Mouse (Mus musculus) liver, embryonic 13.5 days (tissue): ENCODE measurements at regions not wholly inside any gene's neighbourhood (a gene's known extent, or its start where the extent isn't known, plus 50 kb on each side); places are given as distances from the start of the nearest gene placed in this dataset.
"Not testable (repeated sequence)": the region's sequence is repeated elsewhere in the genome, so short reads cannot be mapped to it uniquely, and the experiment has no call there.

Experiments
- ATAC-seq: fragments of 200-750 bp; cut with Nextera tagmentation; 2 replicates; pipeline ENCODE4 v1.8.0; 2017; ENCODE audit warnings: low read depth, mild to moderate bottlenecking, moderate number of reproducible peaks, moderate library complexity
- DNase-seq: peaks from one replicate; pipeline ENCODE4 v3.0.0; 2022
- H3K27ac ChIP-seq: fragments of 300-500 bp; sonication (generic); 2 replicates; pipeline ENCODE4 v1.5.1; 2015; ENCODE audit warnings: moderate library complexity, mild to moderate bottlenecking, inconsistent platforms
- H3K27me3 ChIP-seq: fragments of 300-500 bp; sonication (generic); 2 replicates; pipeline ENCODE4 v1.6.1; 2015; ENCODE audit warnings: mild to moderate bottlenecking, inconsistent platforms
- H3K36me3 ChIP-seq: fragments of 300-500 bp; sonication (generic); 2 replicates; pipeline ENCODE4 v1.6.1; 2015; ENCODE audit warnings: mild to moderate bottlenecking, inconsistent platforms
- H3K4me1 ChIP-seq: fragments of 300-500 bp; sonication (generic); replicated peaks from 2 replicates; pipeline ENCODE4 v1.6.1; 2015; ENCODE audit warnings: inconsistent platforms
- H3K4me2 ChIP-seq: fragments of 300-500 bp; sonication (generic); 2 replicates; pipeline ENCODE4 v1.6.1; 2015; ENCODE audit warnings: inconsistent platforms, mild to moderate bottlenecking, moderate library complexity
- H3K4me3 ChIP-seq: fragments of 300-500 bp; sonication (generic); replicated peaks from 2 replicates; pipeline ENCODE4 v1.5.1; 2015; ENCODE audit warnings: mild to moderate bottlenecking, inconsistent platforms
- H3K9ac ChIP-seq: fragments of 300-500 bp; sonication (generic); 2 replicates; pipeline ENCODE4 v1.6.1; 2015; ENCODE audit warnings: mild to moderate bottlenecking, inconsistent platforms
- H3K9me3 ChIP-seq: fragments of 300-500 bp; sonication (generic); replicated peaks from 2 replicates; pipeline ENCODE4 v1.6.1; 2016; ENCODE audit warnings: inconsistent platforms
- WGBS: fragments of 180-500 bp; shearing (Covaris S2); methylation state at CpG from one replicate; pipeline ENCODE4 v1.1.7; 2015; ENCODE audit not compliant: insufficient replicate concordance; 5-methylcytosine and 5-hydroxymethylcytosine counted together

- H3K36me3 ChIP-seq, H3K9me3 ChIP-seq, H3K4me3 ChIP-seq, DNase-seq, H3K4me1 ChIP-seq, ATAC-seq, H3K27me3 ChIP-seq, H3K9ac ChIP-seq, H3K27ac ChIP-seq, H3K4me2 ChIP-seq: not testable (repeated sequence)
- WGBS: 20% methylated on average over 7 of the region's 7 CpGs
These were observed 65.3 kb downstream of the Gm15023 start for GRCm38 (mm10) chrX:135112109-135112508.

GRCm38 (mm10) chrX:135110866-135111265 is 66.6 kb downstream of the Gm15023 start:
- ATAC-seq, H3K36me3 ChIP-seq, H3K9ac ChIP-seq, H3K27me3 ChIP-seq, DNase-seq, H3K27ac ChIP-seq, H3K9me3 ChIP-seq, H3K4me3 ChIP-seq, H3K4me1 ChIP-seq, H3K4me2 ChIP-seq: not testable (repeated sequence)
- WGBS: 21% methylated on average over 4 of the region's 4 CpGs

- no peak for ATAC-seq
- no peak overlapping the region for H3K4me3 ChIP-seq
- no peak overlapping the region for H3K27ac ChIP-seq
- H3K4me1 ChIP-seq: no peaks in the 10 kb centered on the region
- WGBS: 56% methylated on average over 3 of the region's 3 CpGs
- no peaks in the 10 kb centered on the region for H3K9me3 ChIP-seq
- no peaks in the 10 kb centered on the region for H3K36me3 ChIP-seq
- no peak overlapping the region for H3K9ac ChIP-seq
- no peak overlapping the region for H3K4me2 ChIP-seq
- H3K27me3 ChIP-seq: no peaks in the 10 kb centered on the region
- DNase-seq: no peak
These were observed 75.8 kb downstream of the Gm15023 start for GRCm38 (mm10) chrX:135101594-135101993.

- Histone ChIP-seq H3K4me1 (no peaks in the 10 kb centered on the region), H3K9ac (no peak overlapping the region), H3K27ac (no peak overlapping the region), H3K36me3 (no peaks in the 10 kb centered on the region), H3K27me3 (no peaks in the 10 kb centered on the region), H3K4me3 (no peak overlapping the region), H3K9me3 (no peaks in the 10 kb centered on the region), H3K4me2 (no peak overlapping the region)
- DNase-seq (no peak), ATAC-seq (no peak)
These were observed 79.3 kb downstream of the Gm15023 start for GRCm38 (mm10) chrX:135098101-135098500.

GRCm38 (mm10) chrX:135096206-135096605 is 81.2 kb downstream of the Gm15023 start:
- H3K4me2 ChIP-seq: no peak overlapping the region
- ATAC-seq: no peak
- no peaks in the 10 kb centered on the region for H3K4me1 ChIP-seq
- H3K9me3 ChIP-seq: no peaks in the 10 kb centered on the region
- no peak overlapping the region for H3K4me3 ChIP-seq
- H3K9ac ChIP-seq: no peak overlapping the region
- DNase-seq: no peak
- no peaks in the 10 kb centered on the region for H3K36me3 ChIP-seq
- no peak overlapping the region for H3K27ac ChIP-seq
- no peaks in the 10 kb centered on the region for H3K27me3 ChIP-seq
- WGBS: 43% methylated on average over 3 of the region's 3 CpGs

- not testable (repeated sequence) for H3K27ac ChIP-seq, H3K9ac ChIP-seq, H3K36me3 ChIP-seq, H3K4me1 ChIP-seq, H3K4me2 ChIP-seq, H3K9me3 ChIP-seq, H3K4me3 ChIP-seq, H3K27me3 ChIP-seq
- DNase-seq (peak; percentile 16), ATAC-seq (0 out of 2 replicates have a peak, but pooled peaks have one; percentile 51)
- 0% methylated on average over 1 of the region's 3 CpGs for WGBS
These were observed 82.1 kb upstream of the Zmat1 start for GRCm38 (mm10) chrX:135091074-135091473.

GRCm38 (mm10) chrX:135087068-135087579 is 78.1 kb upstream of the Zmat1 start:
- H3K4me1 ChIP-seq, H3K4me2 ChIP-seq, ATAC-seq, H3K4me3 ChIP-seq, H3K9ac ChIP-seq, H3K27me3 ChIP-seq, H3K27ac ChIP-seq, H3K36me3 ChIP-seq, H3K9me3 ChIP-seq: not testable (repeated sequence)
- DNase-seq: peak; percentile 24
- WGBS: 18% methylated on average over 7 of the region's 7 CpGs

- not testable (repeated sequence) for H3K27ac ChIP-seq, H3K9me3 ChIP-seq, H3K36me3 ChIP-seq, H3K27me3 ChIP-seq, H3K9ac ChIP-seq, ATAC-seq, H3K4me3 ChIP-seq, H3K4me2 ChIP-seq, H3K4me1 ChIP-seq
- 31% methylated on average over 7 of the region's 9 CpGs for WGBS
- DNase-seq: peak; percentile 27
These were observed 77.6 kb upstream of the Zmat1 start for GRCm38 (mm10) chrX:135086564-135086963.

- not testable (repeated sequence) for H3K36me3 ChIP-seq, H3K9ac ChIP-seq, H3K27me3 ChIP-seq, DNase-seq, H3K9me3 ChIP-seq, H3K4me1 ChIP-seq, H3K27ac ChIP-seq, H3K4me2 ChIP-seq, H3K4me3 ChIP-seq
- 0 out of 2 replicates have a peak, but pooled peaks have one; percentile 31 for ATAC-seq
- 53% methylated on average over 14 of the region's 14 CpGs for WGBS
These were observed 77.0 kb upstream of the Zmat1 start for GRCm38 (mm10) chrX:135085770-135086553.

GRCm38 (mm10) chrX:135080380-135081158 is 71.6 kb upstream of the Zmat1 start:
- no peaks in the 10 kb centered on the region for H3K36me3 ChIP-seq
- no peak overlapping the region for H3K9ac ChIP-seq
- no peaks in the 10 kb centered on the region for H3K4me1 ChIP-seq
- 49% methylated on average over 2 of the region's 2 CpGs for WGBS
- no peaks in the 10 kb centered on the region for H3K27me3 ChIP-seq
- ATAC-seq: no peak
- no peak overlapping the region for H3K27ac ChIP-seq
- H3K4me2 ChIP-seq: no peak overlapping the region
- no peaks in the 10 kb centered on the region for H3K9me3 ChIP-seq
- DNase-seq: no peak
- no peak overlapping the region for H3K4me3 ChIP-seq

GRCm38 (mm10) chrX:135079388-135079787 is 70.4 kb upstream of the Zmat1 start:
- no peaks in the 10 kb centered on the region for H3K9me3 ChIP-seq
- WGBS: 40% methylated on average over 2 of the region's 2 CpGs

More at GRCm38 (mm10) chrX:135079388-135079787, 70.4 kb upstream of the Zmat1 start:
- H3K9ac ChIP-seq: no peak overlapping the region
- no peak overlapping the region for H3K27ac ChIP-seq
- no peaks in the 10 kb centered on the region for H3K27me3 ChIP-seq
- DNase-seq: no peak
- H3K4me1 ChIP-seq: no peaks in the 10 kb centered on the region
- no peak overlapping the region for H3K4me3 ChIP-seq
- H3K4me2 ChIP-seq: no peak overlapping the region
- no peak for ATAC-seq
- H3K36me3 ChIP-seq: no peaks in the 10 kb centered on the region
